Mouse (Mus musculus) gastrocnemius, postnatal 25 days (tissue): ENCODE measurements around the gene Acyp1. TPM values are rescaled to one million over a fixed set of nuclear protein-coding genes. Genes with fewer than 3 reads are reported as not detected.

Source experiments
- DNase-seq: peaks from one replicate; pipeline ENCODE4 v3.0.0; 2022
- long read RNA-seq, 2 experiments: library from polyadenylated mRNA; stranded (forward); transcript quantifications; one replicate each; pipeline ENCODE4 v2.0.0; 2021
- total RNA-seq, 2 experiments: library from RNA; stranded (reverse); gene quantifications; 1 replicate in 1 of 2; 2 replicates in 1 of 2; pipeline ENCODE4 v1.2.3; 2021

Gene Acyp1
- total RNA-seq, result 10 to 100 TPM; 41.4 to 47.9 TPM
- long read RNA-seq, experiment 1, transcript Acyp1-201 (3 exons, 648 nt), result minor isoform, 20 of 65 reads
- long read RNA-seq, experiment 1, transcript Acyp1-204 (3 exons, 634 nt), result major isoform, 41 of 65 reads
- long read RNA-seq, experiment 1, partial matches to known transcripts, result 4 of 65 reads
- long read RNA-seq, experiment 1, other reads (novel, unspliced or antisense), result 0 of 65 reads
- long read RNA-seq, experiment 2, transcript Acyp1-204 (3 exons, 634 nt), result major isoform, 40 of 54 reads
- long read RNA-seq, experiment 2, transcript Acyp1-201 (3 exons, 648 nt), result minor isoform, 11 of 54 reads
- long read RNA-seq, experiment 2, partial matches to known transcripts, result 2 of 54 reads
- long read RNA-seq, experiment 2, other reads (novel, unspliced or antisense), result 1 of 54 reads

- DNase-seq, result peak; percentile 67
Observed at GRCm38 (mm10) chr12:85287809-85288485, at the start of gene Acyp1. Gene Acyp1 (minus strand): TSS chr12:85288438.

GRCm38 (mm10) chr12:85337567-85338311 is 49.5 kb upstream of the Acyp1 start:
- DNase-seq, result no peak

GRCm38 (mm10) chr12:85330153-85330552 is 41.9 kb upstream of the Acyp1 start:
- no peak for DNase-seq

- DNase-seq, result no peak
Observed at GRCm38 (mm10) chr12:85308651-85309050, 20.4 kb upstream of the Acyp1 start.

- DNase-seq, result peak; percentile 65
Observed at GRCm38 (mm10) chr12:85305247-85305892, 17.1 kb upstream of the Acyp1 start.

GRCm38 (mm10) chr12:85304725-85305124 is 16.5 kb upstream of the Acyp1 start:
- DNase-seq, result no peak

- no peak for DNase-seq
Observed at GRCm38 (mm10) chr12:85303256-85303655, 15.0 kb upstream of the Acyp1 start.

GRCm38 (mm10) chr12:85298835-85299180 is 10.6 kb upstream of the Acyp1 start:
- no peak for DNase-seq

GRCm38 (mm10) chr12:85298127-85298834 is 10.0 kb upstream of the Acyp1 start:
- no peak for DNase-seq

- DNase-seq, result no peak
Observed at GRCm38 (mm10) chr12:85297345-85297997, 9.2 kb upstream of the Acyp1 start.

- DNase-seq, result no peak
Observed at GRCm38 (mm10) chr12:85296915-85297314, 8.7 kb upstream of the Acyp1 start.

- no peak for DNase-seq
Observed at GRCm38 (mm10) chr12:85295506-85295905, 7.3 kb upstream of the Acyp1 start.

- DNase-seq, result no peak
Observed at GRCm38 (mm10) chr12:85292906-85293305, 4.7 kb upstream of the Acyp1 start.

GRCm38 (mm10) chr12:85292288-85292687 is 4.0 kb upstream of the Acyp1 start:
- DNase-seq, result no peak

GRCm38 (mm10) chr12:85291541-85291940 is 3.3 kb upstream of the Acyp1 start:
- DNase-seq, result no peak

GRCm38 (mm10) chr12:85290633-85291032 is 2.4 kb upstream of the Acyp1 start:
- DNase-seq, result no peak

- peak; percentile 36 for DNase-seq
Observed at GRCm38 (mm10) chr12:85289157-85290000, 1.1 kb upstream of the Acyp1 start.

- peak; percentile 88 for DNase-seq
Observed at GRCm38 (mm10) chr12:85288486-85289156, 383 bp upstream of the Acyp1 start, which contains the start of gene Zc2hc1c. Gene Zc2hc1c (plus strand): TSS chr12:85288591.

GRCm38 (mm10) chr12:85286941-85287340 is 1.3 kb downstream of the Acyp1 start:
- no peak for DNase-seq

GRCm38 (mm10) chr12:85284996-85285395 is 3.2 kb downstream of the Acyp1 start:
- no peak for DNase-seq
